8 mouse cellular contexts compared by ENCODE assay signal in genomic region chr13:13953874-13954832, GRCm38 (mm10). TPM values are rescaled to one million over a fixed set of nuclear protein-coding genes. Genes with fewer than 3 reads are reported as not detected.
DNase-seq lines count a peak whose midpoint lies in the region; ATAC-seq lines count a peak whose summit lies in the region.

Gene B3galnt2, plus strand, starts transcription at chr13:13954469.

- peak; percentile 98 for DNase-seq in adipocyte (ENCODE audit: low spot score)
- peak; percentile 100 for DNase-seq in embryo, embryonic 10 days (ENCODE audit: low spot score)
- DNase-seq in gastrocnemius, postnatal 10 days, result peak; percentile 91
- peak; percentile 99 for DNase-seq in induced T-regulatory cell, adult 2 months (ENCODE audit: low read depth)
- DNase-seq in left cerebral cortex, adult 9 months (ENCODE audit: low spot score in 2 of 2), result peak; percentile 96 to 98
- DNase-seq in right cerebral cortex, postnatal 14 days, result peak; percentile 92
- peak; percentile 92 to 97 for DNase-seq in urinary bladder, postnatal 36 days (ENCODE audit: low spot score in 2 of 2)

- peak; percentile 86 for ATAC-seq in megakaryocyte progenitor cell, adult 5-6 weeks (replicated peaks; ENCODE audit: poor library complexity)

RNA-seq across cellular contexts. Expression of gene B3galnt2, which starts in this region (rescaled TPM):
- total RNA-seq in gastrocnemius, postnatal 10 days (2021), result 10 to 100 TPM; 32.7 to 40.7 TPM
- total RNA-seq in megakaryocyte progenitor cell, adult 5-6 weeks (2015), result 32.6 and 43.5 TPM in 2 replicates
- 36.7 and 37.0 TPM in 2 replicates for total RNA-seq in megakaryocyte progenitor cell, adult 5-6 weeks (2017)

Comparison
In these comparisons a context has a peak if more than half of its experiments do, and no peak if none do; other contexts are left out.
1. Peak in every context shown above with its lines: DNase-seq and ATAC-seq.